Mouse (Mus musculus): ENCODE measurements around the gene Clgn. TPM values are rescaled to one million over a fixed set of nuclear protein-coding genes. Genes with fewer than 3 reads are reported as not detected.

The Clgn gene
- polyA plus RNA-seq, 1 experiment from 2014 or later: 3.1 TPM

DNA sequence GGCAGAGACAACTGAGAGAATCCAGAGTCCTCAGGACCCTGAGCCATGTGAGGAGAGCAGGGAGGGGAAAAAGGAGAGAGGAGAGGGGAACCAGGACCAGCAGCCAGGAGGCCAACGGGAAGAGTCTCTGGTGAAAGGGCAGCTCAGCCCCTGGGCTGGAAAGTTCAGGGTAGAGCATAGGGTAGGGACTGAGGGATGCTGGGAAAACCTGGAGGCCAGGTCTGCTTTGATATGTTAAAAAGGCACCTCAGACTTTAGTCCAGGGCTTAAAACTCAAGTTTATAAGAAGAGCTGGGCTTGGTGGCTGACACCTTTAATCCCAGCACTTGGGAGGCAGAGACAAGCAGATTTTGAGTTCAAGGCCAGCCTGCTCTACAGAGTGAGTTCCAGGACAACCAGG, 2.9 kb downstream of the Clgn start:
- Histone ChIP-seq H3K4me2 (no peak overlapping the region), H3K4me1 (replicated peaks) (peaks cover 5% of the 10 kb centered on the region; the same call in 1 of the 2 replicates), H3K4me3 (replicated peaks) (no peak overlapping the region), H3K36me3 (no peaks in the 10 kb centered on the region), H3K27ac (no peak overlapping the region), H3K9me3 (no peaks in the 10 kb centered on the region), H3K27me3 (peaks cover 25% of the 10 kb centered on the region), H3K9ac (replicated peaks) (no peak overlapping the region)
- 59% methylated on average over 1 of the region's 1 CpGs for WGBS
- no peak for ATAC-seq (ENCODE audit: insufficient number of reproducible peaks, insufficient read depth, low FRiP score, low TSS enrichment, low read depth)

- ATAC-seq (ENCODE audit: insufficient number of reproducible peaks, insufficient read depth, low FRiP score, low TSS enrichment, low read depth): no peak
- 90% methylated on average over 5 of the region's 5 CpGs for WGBS
- peaks cover 5% of the 10 kb centered on the region; the same call in 1 of the 2 replicates for H3K4me1 ChIP-seq (replicated peaks)
Measured at GRCm38 (mm10) chr8:83394325-83394724, 4.7 kb downstream of the Clgn start.

DNA sequence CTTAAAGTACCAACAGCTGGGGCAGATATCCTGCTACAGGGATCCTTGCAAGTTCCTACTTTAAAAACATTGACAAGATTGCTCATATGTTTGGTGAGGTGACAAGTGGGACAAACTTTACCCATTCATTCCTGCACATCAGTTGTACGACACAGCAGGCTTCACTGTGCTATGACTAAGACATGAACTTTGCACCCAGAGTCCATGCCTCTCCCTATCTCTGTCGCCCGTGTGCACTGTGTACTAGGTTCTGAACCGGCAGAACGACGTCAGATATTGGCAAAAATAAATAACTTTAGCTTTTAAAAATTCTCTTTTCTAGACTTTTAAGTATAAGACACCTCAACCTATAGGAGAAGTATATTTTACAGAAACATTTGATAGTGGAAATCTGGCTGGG, 7.0 kb downstream of the Clgn start:
- WGBS: 91% methylated on average over 6 of the region's 6 CpGs
- no peaks in the 10 kb centered on the region for H3K36me3 ChIP-seq
- no peak overlapping the region for H3K4me2 ChIP-seq
- H3K9ac ChIP-seq (replicated peaks): no peak overlapping the region
- no peaks in the 10 kb centered on the region for H3K27me3 ChIP-seq
- H3K4me1 ChIP-seq (replicated peaks): no peaks in the 10 kb centered on the region
- no peak for ATAC-seq (ENCODE audit: insufficient number of reproducible peaks, insufficient read depth, low FRiP score, low TSS enrichment, low read depth)
- no peaks in the 10 kb centered on the region for H3K9me3 ChIP-seq
- H3K4me3 ChIP-seq (replicated peaks): no peak overlapping the region
- H3K27ac ChIP-seq: no peak overlapping the region

More at GRCm38 (mm10) chr8:83394325-83394724, 4.7 kb downstream of the Clgn start:
- Histone ChIP-seq H3K9ac (replicated peaks) (no peak overlapping the region), H3K36me3 (no peaks in the 10 kb centered on the region), H3K9me3 (no peaks in the 10 kb centered on the region), H3K27me3 (peaks cover 15% of the 10 kb centered on the region), H3K4me3 (replicated peaks) (no peak overlapping the region), H3K27ac (no peak overlapping the region), H3K4me2 (no peak overlapping the region)

DNA sequence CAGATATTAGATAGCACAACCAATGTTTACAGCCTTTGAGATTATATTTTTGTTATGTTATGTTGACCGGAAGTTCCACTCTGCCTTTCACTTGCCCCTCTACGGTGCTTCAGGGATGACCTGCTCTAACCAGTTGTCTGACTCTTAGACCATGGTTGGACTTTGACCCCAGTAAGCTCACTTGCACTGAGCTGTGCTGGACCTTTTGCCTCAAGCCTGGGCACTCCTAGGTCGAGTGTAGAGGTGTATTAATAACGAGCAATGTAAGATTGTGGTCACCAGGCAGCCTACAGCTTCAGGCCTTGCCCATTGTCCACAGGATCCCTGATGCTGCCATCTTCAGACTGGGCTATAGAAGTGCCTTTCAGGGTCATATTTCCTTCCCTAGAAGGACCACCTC, 8.1 kb downstream of the Clgn start:
- Histone ChIP-seq H3K4me1 (replicated peaks) (no peaks in the 10 kb centered on the region), H3K36me3 (no peaks in the 10 kb centered on the region), H3K9me3 (no peaks in the 10 kb centered on the region), H3K27me3 (no peaks in the 10 kb centered on the region), H3K9ac (replicated peaks) (no peak overlapping the region), H3K27ac (no peak overlapping the region), H3K4me2 (no peak overlapping the region), H3K4me3 (replicated peaks) (no peak overlapping the region)
- 76% methylated on average over 4 of the region's 4 CpGs for WGBS
- ATAC-seq (ENCODE audit: insufficient number of reproducible peaks, insufficient read depth, low FRiP score, low TSS enrichment, low read depth): no peak

DNA sequence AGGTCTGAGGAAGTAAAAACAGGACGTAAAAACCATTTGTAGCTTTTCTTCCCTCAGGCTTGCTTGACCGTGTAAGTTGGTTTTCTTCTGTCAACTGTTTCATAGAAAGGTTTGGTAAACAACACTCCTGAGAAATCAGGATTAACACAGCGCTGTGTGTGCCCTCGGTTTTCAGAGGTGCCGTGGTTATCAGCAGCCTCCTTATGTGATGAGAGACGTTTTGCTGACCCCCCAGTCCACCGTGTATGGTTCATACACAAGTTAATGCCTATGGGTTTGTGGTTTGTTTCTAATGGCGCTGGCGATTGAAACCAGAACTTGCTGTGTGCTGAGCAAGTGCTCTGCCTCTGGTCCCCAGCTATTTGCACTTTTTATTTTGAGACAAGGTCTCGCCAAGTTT, 15.9 kb downstream of the Clgn start:
- Histone ChIP-seq H3K4me1 (replicated peaks) (peaks cover 4% of the 10 kb centered on the region; the same call in 1 of the 2 replicates), H3K36me3 (no peaks in the 10 kb centered on the region), H3K4me3 (replicated peaks) (no peak overlapping the region), H3K9ac (replicated peaks) (no peak overlapping the region), H3K27me3 (no peaks in the 10 kb centered on the region), H3K9me3 (no peaks in the 10 kb centered on the region), H3K27ac (no peak overlapping the region), H3K4me2 (no peak overlapping the region)
- no peak for ATAC-seq (ENCODE audit: insufficient number of reproducible peaks, insufficient read depth, low FRiP score, low TSS enrichment, low read depth)
- WGBS: 72% methylated on average over 10 of the region's 10 CpGs

GRCm38 (mm10) chr8:83406836-83407235, 17.2 kb downstream of the Clgn start:
- no peak overlapping the region for H3K4me2 ChIP-seq
- whole genome bisulfite sequencing: 32% methylated on average over 6 of the region's 6 CpGs
- H3K4me3 ChIP-seq (replicated peaks): no peak overlapping the region
- H3K9me3 ChIP-seq: no peaks in the 10 kb centered on the region
- H3K9ac ChIP-seq (replicated peaks): no peak overlapping the region
- H3K36me3 ChIP-seq: no peaks in the 10 kb centered on the region
- H3K4me1 ChIP-seq (replicated peaks): peaks cover 4% of the 10 kb centered on the region; the same call in 1 of the 2 replicates
- no peak for ATAC-seq (ENCODE audit: insufficient number of reproducible peaks, insufficient read depth, low FRiP score, low TSS enrichment, low read depth)
- no peaks in the 10 kb centered on the region for H3K27me3 ChIP-seq
- no peak overlapping the region for H3K27ac ChIP-seq

GRCm38 (mm10) chr8:83408496-83408895, 18.8 kb downstream of the Clgn start:
- 77% methylated on average over 7 of the region's 7 CpGs for WGBS
- Histone ChIP-seq H3K4me2 (no peak overlapping the region), H3K4me3 (replicated peaks) (no peak overlapping the region), H3K27me3 (no peaks in the 10 kb centered on the region), H3K27ac (no peak overlapping the region), H3K9me3 (no peaks in the 10 kb centered on the region), H3K36me3 (no peaks in the 10 kb centered on the region), H3K9ac (replicated peaks) (no peak overlapping the region), H3K4me1 (replicated peaks) (peaks cover 4% of the 10 kb centered on the region; the same call in 1 of the 2 replicates)
- ATAC-seq (ENCODE audit: insufficient number of reproducible peaks, insufficient read depth, low FRiP score, low TSS enrichment, low read depth): no peak

GRCm38 (mm10) chr8:83416878-83417277, 27.2 kb downstream of the Clgn start:
- H3K27ac ChIP-seq: no peak overlapping the region

GRCm38 (mm10) chr8:83417970-83418369, 28.3 kb downstream of the Clgn start:
- no peaks in the 10 kb centered on the region for H3K27me3 ChIP-seq
- 84% methylated on average over 6 of the region's 6 CpGs for WGBS
- no peak for ATAC-seq (ENCODE audit: insufficient number of reproducible peaks, insufficient read depth, low FRiP score, low TSS enrichment, low read depth)
- H3K27ac ChIP-seq: no peak overlapping the region
- no peak overlapping the region for H3K4me2 ChIP-seq
- no peak overlapping the region for H3K4me3 ChIP-seq (replicated peaks)
- H3K9me3 ChIP-seq: no peaks in the 10 kb centered on the region
- no peaks in the 10 kb centered on the region for H3K36me3 ChIP-seq
- H3K4me1 ChIP-seq (replicated peaks): no peaks in the 10 kb centered on the region
- no peak overlapping the region for H3K9ac ChIP-seq (replicated peaks)

More at GRCm38 (mm10) chr8:83416878-83417277, 27.2 kb downstream of the Clgn start:
- Histone ChIP-seq H3K4me3 (replicated peaks) (no peak overlapping the region), H3K36me3 (no peaks in the 10 kb centered on the region), H3K4me2 (no peak overlapping the region), H3K9me3 (no peaks in the 10 kb centered on the region), H3K4me1 (replicated peaks) (no peaks in the 10 kb centered on the region), H3K9ac (replicated peaks) (no peak overlapping the region), H3K27me3 (no peaks in the 10 kb centered on the region)
- WGBS: 97% methylated on average over 15 of the region's 15 CpGs
- ATAC-seq (ENCODE audit: insufficient number of reproducible peaks, insufficient read depth, low FRiP score, low TSS enrichment, low read depth): no peak

- Histone ChIP-seq H3K9me3 (no peaks in the 10 kb centered on the region), H3K4me1 (replicated peaks) (no peaks in the 10 kb centered on the region), H3K27me3 (no peaks in the 10 kb centered on the region), H3K27ac (no peak overlapping the region), H3K9ac (replicated peaks) (no peak overlapping the region), H3K36me3 (no peaks in the 10 kb centered on the region), H3K4me2 (no peak overlapping the region), H3K4me3 (replicated peaks) (no peak overlapping the region)
- 88% methylated on average over 11 of the region's 11 CpGs for WGBS
- no peak for ATAC-seq (ENCODE audit: insufficient number of reproducible peaks, insufficient read depth, low FRiP score, low TSS enrichment, low read depth)
Measured at GRCm38 (mm10) chr8:83418805-83419516, 29.3 kb downstream of the Clgn start.

DNA sequence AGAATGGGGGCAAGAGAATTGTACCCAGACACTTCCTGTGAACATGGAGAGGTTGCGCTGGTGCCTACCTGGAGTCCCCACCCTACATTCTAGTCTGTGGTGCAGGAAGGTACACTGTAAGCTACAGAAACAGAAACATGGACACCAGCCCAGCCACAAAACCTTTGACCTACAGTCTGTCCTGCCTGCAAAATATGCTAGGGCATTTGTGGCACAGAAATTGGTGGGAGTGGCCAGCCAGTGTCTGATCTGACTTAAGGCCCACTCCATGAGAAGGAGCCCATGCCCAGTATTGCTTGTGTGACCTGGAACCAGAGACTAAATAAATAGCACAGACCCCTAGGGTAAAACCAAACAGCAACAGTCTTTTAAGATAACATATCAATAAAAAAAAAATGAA, 31.7 kb downstream of the Clgn start:
- H3K9me3 ChIP-seq: no peaks in the 10 kb centered on the region
- no peak overlapping the region for H3K4me3 ChIP-seq (replicated peaks)
- no peaks in the 10 kb centered on the region for H3K36me3 ChIP-seq
- H3K27ac ChIP-seq: no peak overlapping the region
- H3K4me2 ChIP-seq: no peak overlapping the region
- H3K27me3 ChIP-seq: no peaks in the 10 kb centered on the region
- H3K9ac ChIP-seq (replicated peaks): no peak overlapping the region
- 100% methylated on average over 1 of the region's 1 CpGs for WGBS
- ATAC-seq (ENCODE audit: insufficient number of reproducible peaks, insufficient read depth, low FRiP score, low TSS enrichment, low read depth): no peak
- no peaks in the 10 kb centered on the region for H3K4me1 ChIP-seq (replicated peaks)
